Mouse (Mus musculus) liver, embryonic 11.5 days (tissue): Measurements from ENCODE around the gene Hcfc1r1. TPM values are rescaled to one million over a fixed set of nuclear protein-coding genes. Genes with fewer than 3 reads are reported as not detected.

Source experiments
- ATAC-seq: fragments of 200-750 bp; cut with Nextera tagmentation; replicated peaks from 2 replicates; pipeline ENCODE4 v1.8.0; 2017; ENCODE audit warnings: moderate number of reproducible peaks, mild to moderate bottlenecking, moderate TSS enrichment, moderate library complexity; ENCODE audit not compliant: low FRiP score
- DNase-seq: peaks from one replicate; pipeline ENCODE4 v3.0.0-alpha.2; 2017; ENCODE audit warnings: low spot score
- H3K27ac ChIP-seq: fragments of 300-500 bp; sonication (generic); 2 replicates; pipeline ENCODE4 v1.5.1; 2014; ENCODE audit warnings: mild to moderate bottlenecking, low read depth, low read length, control low read depth
- H3K27me3 ChIP-seq: fragments of 300-500 bp; sonication (generic); replicated peaks from 2 replicates; pipeline ENCODE4 v1.6.1; 2014; ENCODE audit warnings: low read length, mixed read lengths; ENCODE audit not compliant: control insufficient read depth, insufficient read depth
- H3K36me3 ChIP-seq: fragments of 300-500 bp; sonication (generic); 2 replicates; pipeline ENCODE4 v1.6.1; 2014; ENCODE audit warnings: mild to moderate bottlenecking, low read length, moderate library complexity, mixed read lengths; ENCODE audit not compliant: control insufficient read depth, insufficient read depth
- H3K4me1 ChIP-seq: fragments of 300-500 bp; sonication (generic); replicated peaks from 2 replicates; pipeline ENCODE4 v1.6.1; 2014; ENCODE audit warnings: low read length, mixed read lengths; ENCODE audit not compliant: control insufficient read depth, insufficient read depth
- H3K4me2 ChIP-seq: fragments of 300-500 bp; sonication (generic); 2 replicates; pipeline ENCODE4 v1.6.1; 2014; ENCODE audit warnings: mild to moderate bottlenecking, control low read depth, moderate library complexity
- H3K4me3 ChIP-seq: fragments of 300-500 bp; sonication (generic); 2 replicates; pipeline ENCODE4 v1.5.1; 2014; ENCODE audit warnings: low read depth, low read length, control low read depth
- H3K9ac ChIP-seq: fragments of 300-500 bp; sonication (generic); 2 replicates; pipeline ENCODE4 v1.6.1; 2014; ENCODE audit warnings: low read depth, low read length, control low read depth
- H3K9me3 ChIP-seq: fragments of 300-500 bp; sonication (generic); 2 replicates; pipeline ENCODE4 v1.6.1; 2016; ENCODE audit warnings: low read length, inconsistent platforms, mixed read lengths; ENCODE audit not compliant: control insufficient read depth
- WGBS: fragments of 180-500 bp; shearing (Covaris S2); extraction: QIAGEN DNeasy Blood & Tissue Kit; methylation state at CpG from one replicate; pipeline ENCODE4 v1.1.7; 2014; 5-methylcytosine and 5-hydroxymethylcytosine counted together
- polyA plus RNA-seq: library from polyadenylated mRNA; unstranded; fragments of >200 nt; fragmentation: Nextera tagmentation; extraction: Ambion mirVana; gene quantifications from 2 replicates; pipeline ENCODE4 v1.2.1, GENCODE M21; 2014

Gene Hcfc1r1
- polyA plus RNA-seq, 1 experiment from 2014 or later = 36.6 TPM

DNA sequence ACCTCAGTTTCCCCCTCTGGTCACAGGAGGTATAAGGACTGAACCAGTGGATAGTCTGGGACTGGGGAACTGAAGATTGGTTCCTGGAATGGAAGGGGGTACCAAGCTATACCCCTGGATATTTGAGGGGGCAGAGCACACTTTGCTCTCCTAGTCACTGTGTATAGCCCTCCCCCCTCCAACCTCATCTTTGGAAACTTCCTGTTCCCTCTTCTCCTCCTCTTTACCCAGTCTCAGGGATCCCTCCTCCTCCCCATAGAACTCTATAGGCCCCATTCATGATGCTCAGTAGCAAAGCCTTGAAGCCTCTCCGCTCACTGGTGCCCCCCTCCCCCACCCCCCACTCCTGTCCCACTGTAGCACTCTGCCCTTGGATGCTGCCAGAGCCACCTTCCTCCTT is 46.1 kb downstream of the Hcfc1r1 start:
- DNase-seq (no peak), ATAC-seq (0 out of 2 replicates have a peak, but pooled peaks have one; percentile 11)
- 25% methylated on average over 1 of the region's 1 CpGs for WGBS

DNA sequence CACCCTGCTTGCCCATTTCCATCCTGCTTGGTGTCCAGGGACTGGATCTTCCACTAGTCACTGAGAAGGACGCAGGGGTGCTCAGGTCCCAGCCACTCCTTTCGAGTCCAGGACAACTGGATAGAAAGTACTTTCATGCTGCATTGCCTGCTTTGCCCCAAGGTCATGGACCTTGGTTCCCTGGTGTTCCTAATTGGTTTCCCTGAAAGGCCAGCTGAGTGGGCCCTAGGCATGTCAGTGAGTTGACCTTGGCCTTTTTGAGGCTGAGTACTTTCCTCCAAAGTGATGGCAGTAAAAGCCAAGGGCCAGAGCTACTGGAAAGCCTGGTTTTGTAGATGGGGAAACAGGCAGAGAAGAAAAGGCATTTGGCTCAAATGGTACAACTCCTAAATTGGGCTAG is 48.5 kb downstream of the Hcfc1r1 start:
- Histone ChIP-seq H3K27me3 (no peaks in the 10 kb centered on the region), H3K4me1 (peaks cover 5% of the 10 kb centered on the region; the same call in 1 of the 2 replicates), H3K4me2 (no peak overlapping the region), H3K36me3 (no peaks in the 10 kb centered on the region), H3K27ac (no peak overlapping the region), H3K4me3 (no peak overlapping the region), H3K9ac (no peak overlapping the region), H3K9me3 (no peaks in the 10 kb centered on the region)
- DNase-seq (no peak), ATAC-seq (no peak)
- WGBS = 85% methylated on average over 2 of the region's 2 CpGs

More for the DNA sequence above, 46.1 kb downstream of the Hcfc1r1 start:
- no peaks in the 10 kb centered on the region for H3K9me3 ChIP-seq
- H3K9ac ChIP-seq = no peak overlapping the region
- H3K27me3 ChIP-seq = no peaks in the 10 kb centered on the region
- H3K36me3 ChIP-seq = no peaks in the 10 kb centered on the region
- H3K4me1 ChIP-seq = no peaks in the 10 kb centered on the region
- H3K4me3 ChIP-seq = no peak overlapping the region
- H3K4me2 ChIP-seq = no peak overlapping the region
- H3K27ac ChIP-seq = no peak overlapping the region

DNA sequence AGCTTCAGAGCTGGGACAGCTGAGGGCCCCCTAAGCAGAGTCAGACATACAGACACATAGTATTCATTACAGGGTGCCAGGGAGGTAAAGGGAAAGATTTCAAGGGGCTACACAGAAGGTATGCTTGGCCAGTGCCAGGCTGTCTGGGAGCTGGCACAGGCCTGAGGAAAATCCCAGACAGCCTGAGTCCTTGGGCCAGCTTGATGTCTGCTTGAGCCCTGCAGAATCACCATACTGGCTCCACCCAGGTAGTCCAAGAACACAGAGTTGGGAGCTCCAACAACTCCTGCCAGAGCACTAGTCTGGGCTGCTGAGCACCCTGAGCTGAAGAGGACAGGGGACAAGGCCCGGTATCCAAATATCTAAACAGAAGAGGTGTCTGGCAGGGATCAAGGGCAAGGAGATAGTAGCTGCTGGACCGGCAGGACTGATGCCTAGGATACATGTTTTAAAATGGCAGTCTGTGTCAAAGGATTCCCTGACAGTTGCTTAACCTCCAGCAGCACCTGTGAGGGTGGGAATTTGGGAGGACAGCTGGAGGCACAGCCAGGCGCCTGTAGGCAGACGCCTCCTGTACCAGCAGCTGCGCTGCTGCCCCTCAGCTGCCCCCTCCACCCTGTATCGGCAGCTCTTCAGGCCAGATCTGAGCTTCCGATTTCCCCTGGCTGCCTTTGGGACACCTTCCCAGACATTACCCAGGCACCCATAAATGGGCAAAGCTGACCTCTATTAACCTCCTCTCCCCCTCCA is 49.2 kb downstream of the Hcfc1r1 start, which contains the start of gene 1520401A03Rik:
TSS of gene 1520401A03Rik (minus strand) at position 408 of the 750 bp plus-strand sequence.
- WGBS = 76% methylated on average over 7 of the region's 7 CpGs
- H3K4me3 ChIP-seq = no peak within 1 kb of the TSS
- H3K36me3 ChIP-seq = no peaks in the 10 kb centered on the region
- H3K27ac ChIP-seq = no peak within 1 kb of the TSS
- ATAC-seq (no peak), DNase-seq (no peak)
- H3K4me2 ChIP-seq = no peak within 1 kb of the TSS
- H3K4me1 ChIP-seq = peaks cover 11% of the 10 kb centered on the region; the same call in 1 of the 2 replicates
- H3K9ac ChIP-seq = no peak within 1 kb of the TSS
- no peaks in the 10 kb centered on the region for H3K9me3 ChIP-seq
- H3K27me3 ChIP-seq = no peaks in the 10 kb centered on the region

Other genes with a start within 250 kb of the Hcfc1r1 start
- not detected in 2 replicates for gene Vmn2r117, start 193.9 kb upstream of the Hcfc1r1 start, polyA plus RNA-seq
- gene Zfp213, start 109.4 kb upstream of the Hcfc1r1 start, polyA plus RNA-seq = 14.3 and 14.8 TPM in 2 replicates
- 5.6 and 6.3 TPM in 2 replicates for gene Zfp13, start 74.1 kb upstream of the Hcfc1r1 start, polyA plus RNA-seq
- gene Zscan10, start 72.7 kb upstream of the Hcfc1r1 start, polyA plus RNA-seq = 0.12 and 0.25 TPM in 2 replicates
- gene Mmp25, start 28.3 kb upstream of the Hcfc1r1 start, polyA plus RNA-seq = 0.27 TPM in 1 of 2 replicates, not detected in the other
- 0.37 TPM in 1 of 2 replicates, not detected in the other for gene Bicdl2, start 13.1 kb upstream of the Hcfc1r1 start, polyA plus RNA-seq
- 48.9 and 50.7 TPM in 2 replicates for gene Thoc6, start 286 bp downstream of the Hcfc1r1 start, polyA plus RNA-seq
- gene Tnfrsf12a, start 3.9 kb downstream of the Hcfc1r1 start, polyA plus RNA-seq = 7.9 and 9.5 TPM in 2 replicates
- 9.9 and 11.4 TPM in 2 replicates for gene Cldn6, start 5.7 kb downstream of the Hcfc1r1 start, polyA plus RNA-seq
- gene Cldn9, start 10.4 kb downstream of the Hcfc1r1 start, polyA plus RNA-seq = 0.49 and 0.56 TPM in 2 replicates
- 0.11 TPM in 1 of 2 replicates, not detected in the other for gene 1520401A03Rik, start 49.2 kb downstream of the Hcfc1r1 start, polyA plus RNA-seq
- gene Pkmyt1, start 52.7 kb downstream of the Hcfc1r1 start, polyA plus RNA-seq = 51.5 and 60.2 TPM in 2 replicates
- 10.4 and 11.4 TPM in 2 replicates for gene Paqr4, start 67.3 kb downstream of the Hcfc1r1 start, polyA plus RNA-seq
- 0.60 and 0.73 TPM in 2 replicates for gene Kremen2, start 72.2 kb downstream of the Hcfc1r1 start, polyA plus RNA-seq
- gene Flywch1, start 98.0 kb downstream of the Hcfc1r1 start, polyA plus RNA-seq = 39.1 and 42.3 TPM in 2 replicates
- 9.4 and 10.6 TPM in 2 replicates for gene Flywch2, start 112.5 kb downstream of the Hcfc1r1 start, polyA plus RNA-seq
- gene Srrm2, start 116.9 kb downstream of the Hcfc1r1 start, polyA plus RNA-seq = 355 and 398 TPM in 2 replicates
- 744 and 795 TPM in 2 replicates for gene Elob, start 155.5 kb downstream of the Hcfc1r1 start, polyA plus RNA-seq
- gene Prss33, start 162.5 kb downstream of the Hcfc1r1 start, polyA plus RNA-seq = not detected in 2 replicates
- gene Prss32, start 170.3 kb downstream of the Hcfc1r1 start, polyA plus RNA-seq = not detected in 2 replicates
- 0.84 and 1.2 TPM in 2 replicates for gene Prss41, start 170.6 kb downstream of the Hcfc1r1 start, polyA plus RNA-seq
- not detected in 2 replicates for gene Prss21, start 194.5 kb downstream of the Hcfc1r1 start, polyA plus RNA-seq
- not detected in 2 replicates for gene Dcpp1, start 207.3 kb downstream of the Hcfc1r1 start, polyA plus RNA-seq
- gene Dcpp2, start 207.3 kb downstream of the Hcfc1r1 start, polyA plus RNA-seq = not detected in 2 replicates
- gene Dcpp3, start 243.9 kb downstream of the Hcfc1r1 start, polyA plus RNA-seq = not detected in 2 replicates